Mouse (Mus musculus) heart, embryonic 14.5 days (tissue): ENCODE results near the gene Il4i1. TPM values are rescaled to one million over a fixed set of nuclear protein-coding genes. Genes with fewer than 3 reads are reported as not detected.

Source experiments
- ATAC-seq: fragments of 200-750 bp; cut with Nextera tagmentation; 2 replicates; pipeline ENCODE4 v1.8.0; 2017; ENCODE audit warnings: low read depth, moderate TSS enrichment; ENCODE audit not compliant: insufficient number of reproducible peaks, insufficient read depth, low FRiP score
- H3K27ac ChIP-seq, 2 experiments: fragments of 200-500 bp in 1 of 2; fragments of 300-500 bp in 1 of 2; sonication (generic) in 1 of 2; replicated peaks in 1 of 2; 2 replicates each; pipeline ENCODE4 v1.5.1; 2012 to 2014; ENCODE audit warnings: low read depth in 2 of 2, low read length in 2 of 2, control low read depth in 1 of 2, mild to moderate bottlenecking in 1 of 2, mixed read lengths in 1 of 2; ENCODE audit not compliant: control insufficient read depth in 1 of 2, insufficient read depth in 1 of 2
- H3K27me3 ChIP-seq: fragments of 300-500 bp; sonication (generic); 2 replicates; pipeline ENCODE4 v1.6.1; 2014; ENCODE audit warnings: mild to moderate bottlenecking, low read length, control low read depth; ENCODE audit not compliant: control insufficient read depth, insufficient read depth
- H3K36me3 ChIP-seq: fragments of 300-500 bp; sonication (generic); 2 replicates; pipeline ENCODE4 v1.6.1; 2014; ENCODE audit warnings: mild to moderate bottlenecking, control low read depth, low read length, mixed read lengths; ENCODE audit not compliant: control insufficient read depth, insufficient read depth
- H3K4me1 ChIP-seq, 2 experiments: fragments of 200-500 bp in 1 of 2; fragments of 300-500 bp in 1 of 2; sonication (generic) in 1 of 2; 2 replicates each; pipeline ENCODE4 v1.6.1; 2012 to 2014; ENCODE audit warnings: low read length in 2 of 2, control low read depth in 1 of 2, mixed read lengths in 1 of 2; ENCODE audit not compliant: control insufficient read depth in 2 of 2, insufficient read depth in 2 of 2
- H3K4me2 ChIP-seq: fragments of 300-500 bp; sonication (generic); 2 replicates; pipeline ENCODE4 v1.6.1; 2014; ENCODE audit warnings: mild to moderate bottlenecking, low read length
- H3K4me3 ChIP-seq, 2 experiments: fragments of 200-500 bp in 1 of 2; fragments of 300-500 bp in 1 of 2; sonication (generic) in 1 of 2; 2 replicates each; pipeline ENCODE4 v1.5.1; 2012 to 2014; ENCODE audit warnings: low read length in 2 of 2, mild to moderate bottlenecking in 2 of 2, control low read depth in 1 of 2, low read depth in 1 of 2, moderate library complexity in 1 of 2; ENCODE audit not compliant: control insufficient read depth in 1 of 2, insufficient read depth in 1 of 2
- H3K9ac ChIP-seq: fragments of 300-500 bp; sonication (generic); 2 replicates; pipeline ENCODE4 v1.6.1; 2014; ENCODE audit warnings: mild to moderate bottlenecking, low read length
- H3K9me3 ChIP-seq: fragments of 300-500 bp; sonication (generic); 2 replicates; pipeline ENCODE4 v1.6.1; 2016; ENCODE audit warnings: low read length, control low read depth; ENCODE audit not compliant: control insufficient read depth
- WGBS: fragments of 180-500 bp; shearing (Covaris S2); extraction: QIAGEN DNeasy Blood & Tissue Kit; methylation state at CpG from one replicate; pipeline ENCODE4 v1.1.7; 2014; 5-methylcytosine and 5-hydroxymethylcytosine counted together
- polyA plus RNA-seq: library from polyadenylated mRNA; unstranded; fragments of >200 nt; fragmentation: Nextera tagmentation; extraction: Ambion mirVana; gene quantifications from 2 replicates; pipeline ENCODE4 v1.2.1, GENCODE M21; 2014

Il4i1 gene
- polyA plus RNA-seq, 1 experiment from 2014 or later = 0.91 TPM

GRCm38 (mm10) chr7:44849416-44850111 is 33.4 kb downstream of the Il4i1 start:
- peak overlapping the region; percentile 94 to 98 for H3K27ac ChIP-seq
- no peaks in the 10 kb centered on the region for H3K27me3 ChIP-seq
- peak overlapping the region; percentile 70 to 76 for H3K4me3 ChIP-seq
- H3K9ac ChIP-seq = peak overlapping the region; percentile 91
- WGBS = under 1% methylated on average over 41 of the region's 41 CpGs
- no peaks in the 10 kb centered on the region for H3K9me3 ChIP-seq
- peaks cover 21 to 33% of the 10 kb centered on the region in 2 experiments for H3K4me1 ChIP-seq
- peak; percentile 60 for ATAC-seq
- peak overlapping the region; percentile 86 for H3K4me2 ChIP-seq
- H3K36me3 ChIP-seq = peaks cover 49% of the 10 kb centered on the region

GRCm38 (mm10) chr7:44850146-44850545 is 34.0 kb downstream of the Il4i1 start:
- H3K36me3 ChIP-seq = peaks cover 44% of the 10 kb centered on the region
- H3K4me1 ChIP-seq = peaks cover 24 to 37% of the 10 kb centered on the region in 2 experiments
- H3K27me3 ChIP-seq = no peaks in the 10 kb centered on the region
- H3K9ac ChIP-seq = peak overlapping the region; percentile 91
- WGBS = under 1% methylated on average over 32 of the region's 33 CpGs
- H3K4me3 ChIP-seq = peak overlapping the region; percentile 70 to 76
- peak; percentile 26 for ATAC-seq
- H3K27ac ChIP-seq = peak overlapping the region; percentile 94 to 98
- H3K9me3 ChIP-seq = no peaks in the 10 kb centered on the region
- peak overlapping the region; percentile 86 for H3K4me2 ChIP-seq

- H3K4me1 ChIP-seq = peaks cover 26 to 41% of the 10 kb centered on the region in 2 experiments
- H3K9ac ChIP-seq = peak overlapping the region; percentile 91
- H3K36me3 ChIP-seq = peaks cover 35% of the 10 kb centered on the region
- peak overlapping the region; percentile 86 for H3K4me2 ChIP-seq
- no peak for ATAC-seq
- no peaks in the 10 kb centered on the region for H3K9me3 ChIP-seq
- peak overlapping the region; percentile 70 to 76 for H3K4me3 ChIP-seq
- H3K27me3 ChIP-seq = no peaks in the 10 kb centered on the region
- WGBS = 71% methylated on average over 8 of the region's 8 CpGs
- H3K27ac ChIP-seq = peak overlapping the region; percentile 60 to 98; a peak in 3 of 4 replicates
Measured at GRCm38 (mm10) chr7:44850789-44851624, 34.8 kb downstream of the Il4i1 start.

- no peaks in the 10 kb centered on the region for H3K9me3 ChIP-seq
- 93% methylated on average over 12 of the region's 12 CpGs for WGBS
- H3K36me3 ChIP-seq = peaks cover 28% of the 10 kb centered on the region
- H3K4me2 ChIP-seq = no peak overlapping the region
- no peak overlapping the region for H3K4me3 ChIP-seq
- no peaks in the 10 kb centered on the region for H3K27me3 ChIP-seq
- peaks cover 28 to 46% of the 10 kb centered on the region in 2 experiments for H3K4me1 ChIP-seq
- ATAC-seq = no peak
- no peak overlapping the region for H3K9ac ChIP-seq
- no peak overlapping the region for H3K27ac ChIP-seq
Measured at GRCm38 (mm10) chr7:44851625-44852234, 35.5 kb downstream of the Il4i1 start.

GRCm38 (mm10) chr7:44852259-44853027 is 36.3 kb downstream of the Il4i1 start:
- Histone ChIP-seq H3K9me3 (no peaks in the 10 kb centered on the region), H3K9ac (no peak overlapping the region), H3K4me3 (no peak overlapping the region), H3K4me1 (peaks cover 28 to 45% of the 10 kb centered on the region in 2 experiments), H3K4me2 (no peak overlapping the region), H3K27me3 (no peaks in the 10 kb centered on the region), H3K27ac (no peak overlapping the region), H3K36me3 (peaks cover 23% of the 10 kb centered on the region)
- 90% methylated on average over 36 of the region's 36 CpGs for WGBS
- ATAC-seq = no peak

- Histone ChIP-seq H3K4me2 (peak overlapping the region; percentile 81), H3K4me3 (no peak overlapping the region), H3K36me3 (peaks cover 22% of the 10 kb centered on the region), H3K27me3 (no peaks in the 10 kb centered on the region), H3K4me1 (peaks cover 26 to 43% of the 10 kb centered on the region in 2 experiments), H3K9ac (0 out of 2 replicates have a peak overlapping the region, but pooled peaks have one; percentile 73), H3K27ac (no peak overlapping the region), H3K9me3 (no peaks in the 10 kb centered on the region)
- 89% methylated on average over 2 of the region's 2 CpGs for WGBS
- ATAC-seq = no peak
Measured at GRCm38 (mm10) chr7:44853065-44853464, 36.9 kb downstream of the Il4i1 start.
